Mouse (Mus musculus) kidney, postnatal 4 days (tissue): Measurements from ENCODE around the gene Gna12.
A peak's percentile ranks its signal among the peaks of the same experiment; 100 is the strongest.

Experiments
- DNase-seq, 2 experiments: peaks; one replicate each; pipeline ENCODE4 v3.0.0; 2021; ENCODE audit warnings: mixed read lengths in 2 of 2

Gna12 gene

GRCm38 (mm10) chr5:140827413-140827812 is 2.8 kb downstream of the Gna12 start:
- DNase-seq = no peak

GRCm38 (mm10) chr5:140826796-140827195 is 3.4 kb downstream of the Gna12 start:
- peak; percentile 17 to 36 for DNase-seq

- DNase-seq = no peak
Measured at GRCm38 (mm10) chr5:140826118-140826517, 4.1 kb downstream of the Gna12 start.

- no peak for DNase-seq
Measured at GRCm38 (mm10) chr5:140824126-140824525, 6.1 kb downstream of the Gna12 start.

GRCm38 (mm10) chr5:140823386-140823785 is 6.8 kb downstream of the Gna12 start:
- DNase-seq = no peak

GRCm38 (mm10) chr5:140821951-140822350 is 8.3 kb downstream of the Gna12 start:
- DNase-seq = no peak

- no peak for DNase-seq
Measured at GRCm38 (mm10) chr5:140820539-140820938, 9.7 kb downstream of the Gna12 start.

GRCm38 (mm10) chr5:140819594-140819993 is 10.6 kb downstream of the Gna12 start:
- no peak for DNase-seq

- no peak for DNase-seq
Measured at GRCm38 (mm10) chr5:140818482-140819076, 11.7 kb downstream of the Gna12 start.

GRCm38 (mm10) chr5:140816950-140817568 is 13.2 kb downstream of the Gna12 start:
- peak in 1 of 2 experiments; percentile 28 for DNase-seq

- DNase-seq = no peak
Measured at GRCm38 (mm10) chr5:140816008-140816407, 14.2 kb downstream of the Gna12 start.

GRCm38 (mm10) chr5:140815059-140815728 is 15.0 kb downstream of the Gna12 start:
- DNase-seq = peak; percentile 57 to 72

- no peak for DNase-seq
Measured at GRCm38 (mm10) chr5:140814403-140814802, 15.8 kb downstream of the Gna12 start.

- peak; percentile 55 to 71 for DNase-seq
Measured at GRCm38 (mm10) chr5:140812699-140813098, 17.5 kb downstream of the Gna12 start.

GRCm38 (mm10) chr5:140812063-140812462 is 18.2 kb downstream of the Gna12 start:
- DNase-seq = no peak

- no peak for DNase-seq
Measured at GRCm38 (mm10) chr5:140811390-140811789, 18.8 kb downstream of the Gna12 start.

GRCm38 (mm10) chr5:140806939-140807338 is 23.3 kb downstream of the Gna12 start:
- DNase-seq = no peak

GRCm38 (mm10) chr5:140806252-140806651 is 24.0 kb downstream of the Gna12 start:
- no peak for DNase-seq

GRCm38 (mm10) chr5:140801782-140802181 is 28.4 kb downstream of the Gna12 start:
- DNase-seq = no peak

- DNase-seq = no peak
Measured at GRCm38 (mm10) chr5:140800288-140800923, 29.8 kb downstream of the Gna12 start.

GRCm38 (mm10) chr5:140799190-140799589 is 31.0 kb downstream of the Gna12 start:
- DNase-seq = no peak

- DNase-seq = no peak
Measured at GRCm38 (mm10) chr5:140798775-140799174, 31.5 kb downstream of the Gna12 start.

- DNase-seq = peak in 1 of 2 experiments; percentile 35
Measured at GRCm38 (mm10) chr5:140798158-140798557, 32.1 kb downstream of the Gna12 start.

- DNase-seq = no peak
Measured at GRCm38 (mm10) chr5:140796051-140796450, 34.2 kb downstream of the Gna12 start.
